Mouse (Mus musculus): ENCODE data around the gene Pde4c. TPM values are rescaled to one million over a fixed set of nuclear protein-coding genes. Genes with fewer than 3 reads are reported as not detected.

The Pde4c gene
- polyA plus RNA-seq, 1 experiment from 2014 or later: 8.8 TPM

GRCm38 (mm10) chr8:70790846-70791245, 67.3 kb downstream of the Pde4c start:
- H3K4me3 ChIP-seq (ENCODE audit: low read length): peak overlapping the region; percentile 86
- 27% methylated on average over 8 of the region's 8 CpGs for WGBS

GRCm38 (mm10) chr8:70791294-70791701, 67.8 kb downstream of the Pde4c start:
- H3K9me3 ChIP-seq (ENCODE audit: low read length): no peaks in the 10 kb centered on the region
- no peak for ATAC-seq (ENCODE audit: low FRiP score, low TSS enrichment)
- H3K4me1 ChIP-seq (ENCODE audit: insufficient read depth, low read length): peaks cover 45% of the 10 kb centered on the region
- peak overlapping the region; percentile 83 for H3K4me2 ChIP-seq (replicated peaks; ENCODE audit: low read depth, low read length)
- H3K27ac ChIP-seq (ENCODE audit: low read length): peak overlapping the region; percentile 54
- WGBS: 46% methylated on average over 7 of the region's 7 CpGs
- H3K9ac ChIP-seq (replicated peaks; ENCODE audit: low read length): peak overlapping the region; percentile 97
- H3K4me3 ChIP-seq (ENCODE audit: low read length): peak overlapping the region; percentile 86
- H3K27me3 ChIP-seq (ENCODE audit: insufficient read depth, low read length): 0 out of 2 replicates have a peak, but pooled peaks cover 4% of the 10 kb centered on the region
- peaks cover 21% of the 10 kb centered on the region; the same call in 1 of the 2 replicates for H3K36me3 ChIP-seq (ENCODE audit: insufficient read depth, low read length)

More at GRCm38 (mm10) chr8:70790846-70791245, 67.3 kb downstream of the Pde4c start:
- Histone ChIP-seq H3K4me2 (replicated peaks; ENCODE audit: low read depth, low read length) (peak overlapping the region; percentile 83), H3K4me1 (ENCODE audit: insufficient read depth, low read length) (peaks cover 41% of the 10 kb centered on the region), H3K9ac (replicated peaks; ENCODE audit: low read length) (peak overlapping the region; percentile 97), H3K27me3 (ENCODE audit: insufficient read depth, low read length) (0 out of 2 replicates have a peak, but pooled peaks cover 2% of the 10 kb centered on the region), H3K9me3 (ENCODE audit: low read length) (no peaks in the 10 kb centered on the region), H3K27ac (ENCODE audit: low read length) (peak overlapping the region; percentile 54), H3K36me3 (ENCODE audit: insufficient read depth, low read length) (peaks cover 25% of the 10 kb centered on the region)
- no peak for ATAC-seq (ENCODE audit: low FRiP score, low TSS enrichment)

DNA sequence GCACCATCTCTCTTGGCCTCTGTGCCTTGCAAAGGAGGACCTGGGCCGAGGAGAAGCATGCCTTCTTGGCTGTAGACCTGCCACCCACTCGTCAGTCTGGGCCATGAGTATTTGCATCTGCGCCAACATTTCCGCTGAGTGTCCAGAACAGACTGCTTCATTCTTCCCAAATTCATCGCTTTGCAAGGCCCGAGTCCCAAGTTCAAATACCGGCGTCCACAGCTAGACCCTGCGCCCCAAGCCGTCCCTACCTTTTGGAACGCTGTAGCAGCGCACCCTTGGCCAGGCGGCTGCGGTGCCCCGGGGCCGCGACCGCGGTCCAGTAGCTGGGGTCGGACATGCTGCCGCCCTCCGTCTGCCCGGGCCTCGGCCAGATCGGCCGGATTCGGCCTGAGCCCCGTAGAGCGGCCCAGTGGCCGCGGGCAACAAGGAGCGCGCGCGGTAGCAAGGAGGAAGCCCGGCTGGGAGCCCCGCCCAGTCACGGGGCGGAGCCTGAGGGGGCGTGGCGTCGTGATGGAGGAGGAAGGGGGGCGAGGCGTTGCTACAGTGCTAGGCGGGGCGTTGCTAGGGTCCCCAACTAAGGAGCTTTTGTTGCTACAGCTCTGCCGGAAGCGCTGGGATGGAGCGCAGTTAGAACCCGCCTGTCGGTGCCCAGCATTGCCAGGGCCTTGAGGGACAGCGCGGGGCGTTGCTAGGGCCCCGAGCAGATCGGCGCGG, 68.6 kb downstream of the Pde4c start:
- Histone ChIP-seq H3K9ac (replicated peaks; ENCODE audit: low read length) (peak overlapping the region; percentile 97), H3K27me3 (ENCODE audit: insufficient read depth, low read length) (0 out of 2 replicates have a peak, but pooled peaks cover 4% of the 10 kb centered on the region), H3K4me3 (ENCODE audit: low read length) (peak overlapping the region; percentile 86), H3K27ac (ENCODE audit: low read length) (peak overlapping the region; percentile 86), H3K4me2 (replicated peaks; ENCODE audit: low read depth, low read length) (peak overlapping the region; percentile 83), H3K9me3 (ENCODE audit: low read length) (no peaks in the 10 kb centered on the region), H3K4me1 (ENCODE audit: insufficient read depth, low read length) (peaks cover 48% of the 10 kb centered on the region), H3K36me3 (ENCODE audit: insufficient read depth, low read length) (peaks cover 13% of the 10 kb centered on the region; the same call in 1 of the 2 replicates)
- ATAC-seq (ENCODE audit: low FRiP score, low TSS enrichment): peak; percentile 87
- 4% methylated on average over 58 of the region's 58 CpGs for WGBS

GRCm38 (mm10) chr8:70792700-70793099, 69.2 kb downstream of the Pde4c start:
- H3K27me3 ChIP-seq (ENCODE audit: insufficient read depth, low read length): 0 out of 2 replicates have a peak, but pooled peaks cover 4% of the 10 kb centered on the region
- peak overlapping the region; percentile 84 for H3K27ac ChIP-seq (ENCODE audit: low read length)
- peak overlapping the region; percentile 83 for H3K4me2 ChIP-seq (replicated peaks; ENCODE audit: low read depth, low read length)
- H3K36me3 ChIP-seq (ENCODE audit: insufficient read depth, low read length): peaks cover 8% of the 10 kb centered on the region; the same call in 1 of the 2 replicates
- peak overlapping the region; percentile 61 for H3K9ac ChIP-seq (replicated peaks; ENCODE audit: low read length)
- 1% methylated on average over 20 of the region's 20 CpGs for WGBS
- peak; percentile 50 for ATAC-seq (ENCODE audit: low FRiP score, low TSS enrichment)
- H3K9me3 ChIP-seq (ENCODE audit: low read length): no peaks in the 10 kb centered on the region
- peak overlapping the region; percentile 86 for H3K4me3 ChIP-seq (ENCODE audit: low read length)
- H3K4me1 ChIP-seq (ENCODE audit: insufficient read depth, low read length): peaks cover 46% of the 10 kb centered on the region

- Histone ChIP-seq H3K4me2 (replicated peaks; ENCODE audit: low read depth, low read length) (no peak overlapping the region), H3K4me3 (ENCODE audit: low read length) (no peak overlapping the region), H3K27ac (ENCODE audit: low read length) (no peak overlapping the region), H3K9ac (replicated peaks; ENCODE audit: low read length) (no peak overlapping the region), H3K27me3 (ENCODE audit: insufficient read depth, low read length) (peaks cover 19% of the 10 kb centered on the region), H3K36me3 (ENCODE audit: insufficient read depth, low read length) (no peaks in the 10 kb centered on the region), H3K9me3 (ENCODE audit: low read length) (no peaks in the 10 kb centered on the region), H3K4me1 (ENCODE audit: insufficient read depth, low read length) (peaks cover 47% of the 10 kb centered on the region)
- WGBS: 86% methylated on average over 2 of the region's 2 CpGs
- no peak for ATAC-seq (ENCODE audit: low FRiP score, low TSS enrichment)
These were observed 70.7 kb downstream of the Pde4c start for GRCm38 (mm10) chr8:70794215-70794614.

DNA sequence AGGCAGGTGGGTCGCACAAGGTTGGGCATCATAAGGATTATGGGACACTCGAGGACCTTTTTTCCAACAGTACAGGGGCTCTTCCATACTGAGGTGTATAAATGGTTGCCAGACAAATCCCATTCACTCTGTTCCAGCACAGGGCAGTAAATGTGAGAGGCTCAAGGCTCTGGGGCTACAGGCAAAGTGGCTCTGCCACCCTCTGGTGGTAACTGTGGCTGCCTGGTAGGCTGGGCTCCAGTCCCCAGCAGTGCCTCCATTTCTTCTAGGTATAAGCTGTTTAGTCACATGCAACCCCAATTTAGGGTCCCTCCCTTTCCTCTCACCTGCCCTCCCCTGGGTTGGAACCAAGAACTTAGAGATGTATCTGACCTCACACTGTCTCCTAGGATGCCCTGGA, 71.8 kb downstream of the Pde4c start:
- no peak overlapping the region for H3K27ac ChIP-seq (ENCODE audit: low read length)
- WGBS: 88% methylated on average over 2 of the region's 2 CpGs

GRCm38 (mm10) chr8:70796403-70797080, 73.0 kb downstream of the Pde4c start:
- Histone ChIP-seq H3K4me1 (ENCODE audit: insufficient read depth, low read length) (peaks cover 34% of the 10 kb centered on the region), H3K4me3 (ENCODE audit: low read length) (peak overlapping the region; percentile 62), H3K9me3 (ENCODE audit: low read length) (no peaks in the 10 kb centered on the region), H3K27me3 (ENCODE audit: insufficient read depth, low read length) (peaks cover 35% of the 10 kb centered on the region), H3K27ac (ENCODE audit: low read length) (no peak overlapping the region), H3K9ac (replicated peaks; ENCODE audit: low read length) (peak overlapping the region; percentile 65), H3K36me3 (ENCODE audit: insufficient read depth, low read length) (no peaks in the 10 kb centered on the region), H3K4me2 (replicated peaks; ENCODE audit: low read depth, low read length) (peak overlapping the region; percentile 93)
- no peak for ATAC-seq (ENCODE audit: low FRiP score, low TSS enrichment)
- 2% methylated on average over 53 of the region's 54 CpGs for WGBS

More for the DNA sequence above, 71.8 kb downstream of the Pde4c start:
- Histone ChIP-seq H3K9ac (replicated peaks; ENCODE audit: low read length) (no peak overlapping the region), H3K4me2 (replicated peaks; ENCODE audit: low read depth, low read length) (no peak overlapping the region), H3K36me3 (ENCODE audit: insufficient read depth, low read length) (no peaks in the 10 kb centered on the region), H3K4me3 (ENCODE audit: low read length) (no peak overlapping the region), H3K27me3 (ENCODE audit: insufficient read depth, low read length) (peaks cover 30% of the 10 kb centered on the region), H3K4me1 (ENCODE audit: insufficient read depth, low read length) (peaks cover 46% of the 10 kb centered on the region), H3K9me3 (ENCODE audit: low read length) (no peaks in the 10 kb centered on the region)
- no peak for ATAC-seq (ENCODE audit: low FRiP score, low TSS enrichment)

GRCm38 (mm10) chr8:70797081-70798070, 73.9 kb downstream of the Pde4c start:
- H3K27ac ChIP-seq (ENCODE audit: low read length): peak overlapping the region; percentile 44; the same call in 1 of the 2 replicates
- ATAC-seq (ENCODE audit: low FRiP score, low TSS enrichment): peak; percentile 83
- H3K9me3 ChIP-seq (ENCODE audit: low read length): no peaks in the 10 kb centered on the region
- peak overlapping the region; percentile 62 for H3K4me3 ChIP-seq (ENCODE audit: low read length)
- peak overlapping the region; percentile 93 for H3K4me2 ChIP-seq (replicated peaks; ENCODE audit: low read depth, low read length)
- peaks cover 35% of the 10 kb centered on the region for H3K27me3 ChIP-seq (ENCODE audit: insufficient read depth, low read length)
- WGBS: under 1% methylated on average over 56 of the region's 57 CpGs
- peaks cover 30% of the 10 kb centered on the region for H3K4me1 ChIP-seq (ENCODE audit: insufficient read depth, low read length)
- H3K36me3 ChIP-seq (ENCODE audit: insufficient read depth, low read length): no peaks in the 10 kb centered on the region
- H3K9ac ChIP-seq (replicated peaks; ENCODE audit: low read length): peak overlapping the region; percentile 65

- Histone ChIP-seq H3K36me3 (ENCODE audit: insufficient read depth, low read length) (no peaks in the 10 kb centered on the region), H3K9me3 (ENCODE audit: low read length) (no peaks in the 10 kb centered on the region), H3K4me1 (ENCODE audit: insufficient read depth, low read length) (peaks cover 21% of the 10 kb centered on the region), H3K27me3 (ENCODE audit: insufficient read depth, low read length) (peaks cover 40% of the 10 kb centered on the region), H3K9ac (replicated peaks; ENCODE audit: low read length) (0 out of 2 replicates have a peak overlapping the region, but pooled peaks have one; percentile 65), H3K27ac (ENCODE audit: low read length) (no peak overlapping the region), H3K4me3 (ENCODE audit: low read length) (peak overlapping the region; percentile 62), H3K4me2 (replicated peaks; ENCODE audit: low read depth, low read length) (peak overlapping the region; percentile 93)
- no peak for ATAC-seq (ENCODE audit: low FRiP score, low TSS enrichment)
- 12% methylated on average over 15 of the region's 15 CpGs for WGBS
These were observed 74.8 kb downstream of the Pde4c start for GRCm38 (mm10) chr8:70798281-70798680.
